Mouse (Mus musculus) urinary bladder, postnatal 10 days (tissue): ENCODE results near the gene Chst10.

Experiments used
- DNase-seq: peaks from one replicate; pipeline ENCODE4 v3.0.0; 2022; ENCODE audit warnings: low spot score

Gene Chst10

GRCm38 (mm10) chr1:38866242-38866641, 31.7 kb downstream of the Chst10 start:
- DNase-seq = no peak

DNA sequence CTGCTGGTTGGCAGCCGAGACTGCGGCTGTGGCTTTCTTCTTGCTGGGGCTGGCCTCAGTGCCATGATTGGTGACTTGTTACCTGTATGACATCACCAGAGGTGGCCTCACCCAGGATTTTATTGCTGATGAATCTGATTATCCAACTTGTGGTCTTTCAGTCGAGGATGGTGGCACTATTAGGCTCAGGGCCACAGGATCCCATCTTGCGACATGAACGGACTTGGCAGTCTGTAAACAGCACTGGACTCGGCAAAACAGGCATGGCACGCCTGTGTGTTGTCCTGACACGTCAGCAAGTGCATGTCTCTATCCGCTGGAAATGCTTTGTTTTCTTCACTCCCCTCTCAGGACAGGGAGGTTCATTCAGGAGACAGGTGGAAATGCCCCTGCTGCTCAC, 33.6 kb downstream of the Chst10 start:
- no peak for DNase-seq

GRCm38 (mm10) chr1:38862213-38862612, 35.7 kb downstream of the Chst10 start:
- DNase-seq = no peak

DNA sequence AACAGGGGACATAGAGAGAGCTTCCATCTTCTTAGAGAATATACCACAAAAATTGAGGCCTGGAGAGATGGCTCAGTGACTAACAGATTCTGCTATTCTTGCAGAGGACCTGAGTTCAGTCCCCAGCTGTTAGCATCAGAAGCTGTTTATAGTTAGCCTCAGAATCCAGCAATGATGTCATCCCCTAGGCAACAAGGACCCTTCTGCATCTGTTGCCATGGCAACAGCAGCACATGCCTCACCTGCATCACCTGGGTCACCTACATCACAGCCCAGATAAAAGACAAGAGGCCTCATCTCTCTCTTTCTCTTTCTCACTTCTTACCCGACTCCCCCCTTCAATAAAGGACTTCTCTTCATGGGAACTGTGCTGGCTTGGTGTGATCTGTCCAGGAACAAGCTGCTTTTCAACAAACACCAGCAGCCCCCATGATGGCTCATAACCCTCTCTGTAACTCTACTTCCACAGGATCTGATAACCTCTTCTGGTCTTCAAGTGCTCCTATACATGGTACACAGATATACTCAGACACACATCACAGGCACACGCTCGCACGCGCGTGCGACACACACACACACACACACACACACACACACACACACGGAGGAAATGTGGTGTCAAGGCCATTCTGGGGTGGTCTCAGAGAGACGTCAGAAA, 37.0 kb downstream of the Chst10 start:
- no peak for DNase-seq

- DNase-seq = no peak
These were observed 37.8 kb downstream of the Chst10 start for GRCm38 (mm10) chr1:38860207-38860606.

GRCm38 (mm10) chr1:38856196-38856595, 41.8 kb downstream of the Chst10 start:
- no peak for DNase-seq

GRCm38 (mm10) chr1:38852250-38852649, 45.7 kb downstream of the Chst10 start:
- no peak for DNase-seq

DNA sequence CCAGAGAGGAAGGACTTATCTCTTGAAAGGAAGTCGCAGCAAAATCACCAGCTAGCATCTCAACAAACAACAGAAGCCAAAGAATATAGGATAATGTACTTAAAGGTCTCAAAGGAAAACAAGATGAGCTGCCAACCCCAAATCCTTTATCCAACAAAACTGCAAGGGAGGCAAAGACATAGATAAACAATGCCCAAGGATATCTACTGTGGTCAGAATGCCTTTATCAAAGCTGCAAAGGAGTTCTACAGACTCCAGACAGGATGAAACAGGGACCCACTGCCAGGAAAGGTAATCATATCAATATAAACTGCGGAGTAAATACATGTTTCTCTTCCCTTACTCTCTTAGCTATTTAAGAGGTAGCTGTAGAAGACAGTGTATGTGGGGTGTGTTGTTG, 47.3 kb downstream of the Chst10 start:
- no peak for DNase-seq

- no peak for DNase-seq
These were observed 49.3 kb downstream of the Chst10 start for GRCm38 (mm10) chr1:38848451-38849289.

- no peak for DNase-seq
These were observed 50.0 kb downstream of the Chst10 start for GRCm38 (mm10) chr1:38847975-38848374.

DNA sequence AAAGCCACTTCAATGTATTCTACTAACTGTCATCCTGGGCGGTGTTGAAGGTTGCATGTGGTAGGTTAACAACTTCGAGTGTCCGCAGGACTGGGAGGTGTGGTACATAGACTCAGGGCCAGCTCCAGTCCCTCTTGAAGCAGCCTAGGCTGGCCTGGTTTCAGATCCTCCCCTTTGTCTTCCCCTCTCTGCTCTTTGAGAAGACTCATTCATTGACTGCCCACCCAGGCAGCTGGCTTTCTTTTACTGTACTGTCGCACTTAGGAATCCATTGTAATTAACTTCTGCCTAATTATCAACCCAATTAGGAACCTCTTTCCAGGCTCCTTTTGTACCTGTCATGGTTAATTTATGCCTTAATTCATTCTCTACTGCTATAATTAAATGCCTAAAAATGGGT, 54.7 kb downstream of the Chst10 start:
- DNase-seq = no peak

DNA sequence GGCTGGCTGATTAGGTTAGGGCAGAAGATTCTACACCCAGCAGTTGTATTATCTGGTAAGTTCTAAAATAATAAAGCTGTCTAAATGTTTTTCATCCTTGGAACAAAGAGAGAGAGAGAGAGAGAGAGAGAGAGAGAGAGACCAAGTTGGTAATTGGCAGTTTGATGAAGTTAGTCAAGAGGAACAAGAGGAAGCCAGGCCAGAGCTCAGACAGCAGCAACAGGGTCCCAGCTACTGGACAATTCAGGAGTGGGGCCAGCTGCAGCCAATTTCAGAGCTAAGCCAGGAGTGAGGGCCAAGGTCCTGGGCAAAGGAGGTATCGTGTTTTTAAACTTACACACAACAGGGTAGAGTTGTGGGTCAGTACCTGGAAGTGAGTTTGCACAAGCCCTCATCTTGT, 55.1 kb downstream of the Chst10 start:
- no peak for DNase-seq

- no peak for DNase-seq
These were observed 58.0 kb downstream of the Chst10 start for GRCm38 (mm10) chr1:38839944-38840343.

DNA sequence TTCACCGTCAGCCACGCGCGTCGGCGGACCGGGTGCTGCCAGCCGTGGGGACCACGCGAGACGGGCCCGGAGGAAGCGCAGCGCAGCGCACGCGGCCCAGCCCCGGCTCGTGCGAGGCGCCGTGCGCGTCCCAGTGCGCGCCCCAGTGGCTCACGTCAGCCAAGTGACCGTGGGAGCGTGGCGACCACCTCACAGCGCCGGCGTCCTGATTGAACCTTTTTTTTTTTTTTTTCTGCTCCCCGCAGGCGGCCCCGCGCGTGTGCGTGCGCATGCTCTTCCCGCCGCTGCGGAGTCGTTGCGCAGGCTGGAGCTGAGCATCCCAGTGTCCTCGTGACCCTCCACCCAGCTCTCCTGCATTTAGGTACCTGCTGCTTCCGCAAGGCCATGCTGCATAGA, 61.5 kb downstream of the Chst10 start, which contains the start of gene Lonrf2:
Gene Lonrf2 (minus strand): TSS at position 235 of the 396 bp plus-strand sequence.
- no peak for DNase-seq

DNA sequence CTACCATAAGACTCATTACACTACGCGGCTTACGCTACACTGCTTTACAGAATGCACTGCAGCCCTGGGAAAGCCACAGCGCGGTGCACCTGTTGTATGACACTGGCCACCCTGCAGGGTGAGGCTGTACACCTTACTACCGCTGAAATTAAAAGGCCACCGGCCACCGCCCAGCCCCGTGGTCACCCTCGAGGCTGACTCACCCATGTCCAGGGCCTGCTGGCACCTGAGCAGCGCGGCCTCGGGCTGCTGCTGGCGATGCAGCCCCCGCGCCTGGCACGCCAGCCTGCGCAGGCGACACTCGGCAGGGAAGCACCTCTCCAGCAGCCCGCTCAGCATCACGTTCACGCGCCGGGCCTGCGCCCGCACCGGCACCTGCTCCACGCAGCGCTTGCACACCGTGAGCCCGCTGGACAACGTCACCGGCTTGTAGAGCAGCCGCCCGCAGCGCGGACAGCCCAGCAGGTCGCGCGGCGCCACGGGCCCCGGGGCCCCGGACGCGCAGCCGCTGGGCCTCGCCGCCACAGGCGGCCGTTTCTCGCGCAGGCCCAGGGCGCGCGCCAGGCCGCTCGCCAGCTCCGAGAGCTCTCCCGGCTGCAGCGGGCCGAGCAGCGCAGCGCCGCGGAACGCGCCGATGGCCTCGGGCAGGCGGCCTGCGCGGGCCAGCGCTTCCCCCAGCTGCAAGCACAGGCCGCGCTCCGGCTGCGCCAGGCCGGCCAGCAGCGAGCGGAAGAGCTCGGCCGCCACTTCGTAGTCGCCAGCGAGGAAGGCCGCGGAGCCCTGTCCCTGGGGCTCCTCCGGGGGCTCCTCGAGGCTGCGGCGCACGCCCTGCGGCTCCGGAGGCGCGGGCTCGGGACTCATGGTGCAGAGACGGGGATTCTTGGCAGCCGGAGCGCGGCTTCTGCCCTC, 62.1 kb downstream of the Chst10 start:
- no peak for DNase-seq

GRCm38 (mm10) chr1:38834899-38835298, 63.1 kb downstream of the Chst10 start:
- DNase-seq = no peak

DNA sequence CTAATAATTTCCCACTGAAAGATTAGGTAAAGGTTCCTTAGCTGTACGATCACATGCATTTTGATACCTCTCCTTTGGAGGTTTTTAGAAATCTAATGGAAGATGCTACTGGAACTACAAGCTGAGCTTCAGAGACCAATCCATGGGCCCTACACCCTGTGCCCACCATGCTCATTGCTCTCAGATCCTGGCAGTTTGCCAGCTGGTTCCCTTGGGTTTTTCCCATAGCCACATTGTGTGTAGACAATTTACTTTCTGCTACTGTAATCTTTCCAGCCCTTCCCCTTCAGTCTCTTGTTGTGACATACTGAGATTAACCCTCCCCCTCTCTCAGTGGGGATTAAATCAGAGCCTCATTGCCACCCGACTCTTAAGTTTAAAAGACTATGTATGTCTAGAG, 73.0 kb downstream of the Chst10 start:
- no peak for DNase-seq

DNA sequence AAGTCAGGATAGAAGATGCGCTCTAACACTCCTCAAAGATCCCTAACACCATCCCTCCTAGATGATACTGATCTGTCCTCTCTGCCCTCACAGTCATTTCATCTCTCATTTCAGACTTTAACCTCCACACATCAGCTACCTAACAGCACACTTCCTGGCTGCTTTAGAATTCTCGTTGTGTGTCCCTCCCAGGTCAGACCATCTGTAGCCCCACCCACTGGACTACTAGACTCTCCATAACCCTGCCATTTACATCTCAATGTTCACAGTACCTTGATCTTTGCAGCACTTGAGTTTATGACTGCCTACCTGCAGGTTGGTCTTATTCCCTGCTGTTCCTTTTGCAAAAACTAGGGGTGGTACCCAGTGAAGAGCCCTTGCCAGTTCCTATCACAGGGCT, 74.1 kb downstream of the Chst10 start:
- no peak for DNase-seq

GRCm38 (mm10) chr1:38819691-38820090, 78.3 kb downstream of the Chst10 start:
- no peak for DNase-seq

DNA sequence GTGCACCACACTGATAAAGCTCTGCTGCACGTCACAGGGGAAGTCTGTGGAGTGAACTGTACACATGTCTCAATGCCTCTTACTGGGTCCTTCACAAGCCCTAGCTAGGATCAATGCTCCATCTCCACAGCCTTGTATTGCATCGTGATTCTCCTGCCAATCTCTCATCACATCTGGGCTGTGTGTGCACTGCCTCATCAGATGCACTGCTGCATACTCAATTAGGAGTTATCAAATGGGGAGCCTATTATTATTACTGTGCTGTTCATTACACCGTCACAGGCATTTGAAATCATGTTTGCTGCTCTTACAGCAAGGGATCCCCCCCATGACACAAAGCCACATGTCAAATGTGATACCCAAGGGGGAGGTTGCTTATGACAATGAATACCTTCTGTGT, 80.3 kb downstream of the Chst10 start:
- no peak for DNase-seq

GRCm38 (mm10) chr1:38817268-38817667, 80.7 kb downstream of the Chst10 start:
- DNase-seq = no peak

DNA sequence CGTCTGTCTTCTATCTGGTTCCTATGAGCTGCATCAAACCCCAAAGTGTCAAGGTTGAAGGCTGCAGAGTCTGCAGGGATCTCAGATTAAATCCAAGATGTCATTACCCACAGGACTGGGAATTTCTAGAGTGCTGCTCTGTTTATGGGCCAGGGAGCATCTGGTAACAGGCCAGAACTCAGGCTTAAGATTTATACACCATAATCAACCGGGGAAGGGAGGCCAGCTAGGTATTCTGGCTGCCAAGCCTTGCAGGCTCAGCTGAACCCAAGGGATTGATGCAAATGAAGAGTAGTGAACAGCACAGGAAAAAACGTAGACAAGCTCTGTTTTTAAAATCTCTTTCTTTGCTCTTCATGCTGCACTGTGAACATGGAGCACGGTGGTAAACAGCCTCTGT, 81.7 kb downstream of the Chst10 start:
- no peak for DNase-seq
